Mouse (Mus musculus) ES-E14 (cell line): ENCODE data around the gene Haus2.

Experiments used
- CHD2 ChIP-seq: IDR thresholded peaks from 2 replicates; pipeline ENCODE4 v1.6.1; 2014; ENCODE audit warnings: mild to moderate bottlenecking, low read depth, low read length, inconsistent platforms
- HCFC1 ChIP-seq: IDR thresholded peaks from 2 replicates; pipeline ENCODE4 v1.6.1; 2012; ENCODE audit warnings: low read length, inconsistent platforms, borderline replicate concordance; ENCODE audit not compliant: insufficient read depth
- MAFK ChIP-seq: IDR thresholded peaks from 2 replicates; pipeline ENCODE4 v1.6.1; 2014; ENCODE audit warnings: mild to moderate bottlenecking, low read depth, low read length, inconsistent platforms; ENCODE audit not compliant: insufficient read depth
- ZC3H11A ChIP-seq: IDR thresholded peaks from 2 replicates; pipeline ENCODE4 v1.6.1; 2012; ENCODE audit warnings: low read depth, mild to moderate bottlenecking, inconsistent platforms, low read length, borderline replicate concordance

GRCm38 (mm10) chr2:120578286-120578685 lies 30.9 kb upstream of the Haus2 start:
- TF ChIP-seq MAFK, result no peak
- no peak for TF ChIP-seq HCFC1
- TF ChIP-seq ZC3H11A, result no peak
- TF ChIP-seq CHD2, result no peak
